In genomic region chr12:58653222-58653621, GRCm38 (mm10) we compare ENCODE assay signal across 15 mouse cellular contexts.
DNase-seq lines count a peak whose midpoint lies in the region; ATAC-seq and TF ChIP-seq lines count a peak whose summit lies in the region.
"Had no signal": no experiment of that assay in that cellular context is flagged by ENCODE, and none has a peak within 500 bp of the region (broad histone marks: within the 10 kb centered on the region; RNA-seq: fewer than 3 reads in every experiment).

No protein-coding gene starts in this region.

- H3K36me3 ChIP-seq in hindbrain, embryonic 14.5 days (replicated peaks; ENCODE audit: control insufficient read depth, insufficient read depth), result no peaks in the 10 kb centered on the region
- no peaks in the 10 kb centered on the region for H3K36me3 ChIP-seq in kidney, adult 2 months (ENCODE audit: control insufficient read depth, insufficient read depth, low read length)
- H3K36me3 ChIP-seq: limb, embryonic 12.5 days; liver, embryonic 15.5 days had no signal

- H3K9ac ChIP-seq in hindbrain, embryonic 14.5 days, result no peak overlapping the region
- H3K9ac ChIP-seq: limb, embryonic 12.5 days; liver, embryonic 15.5 days had no signal

- 0 out of 2 replicates have a peak overlapping the region, but pooled peaks have one; percentile 1 for H3K27ac ChIP-seq in hindbrain, embryonic 14.5 days
- no peak overlapping the region for H3K27ac ChIP-seq in kidney, adult 2 months (ENCODE audit: insufficient read depth, low read depth, low read length)
- H3K27ac ChIP-seq: limb, embryonic 12.5 days; liver, embryonic 15.5 days had no signal

- TF ChIP-seq CTCF in kidney, adult 2 months (conservative IDR thresholded peaks at IDR 0.05; ENCODE audit: insufficient read depth, insufficient read length, low read depth, low read length), result no peak

- DNase-seq in layer of hippocampus, postnatal 14 days (ENCODE audit: low spot score in 2 of 2), result peak; percentile 37 to 39
- no peak for DNase-seq in layer of hippocampus, adult 9-11 months
- DNase-seq in right cerebral cortex, postnatal 4 days, result peak; percentile 11
- DNase-seq in right cerebral cortex, adult 18-20 months, result no peak
- DNase-seq in hindbrain, embryonic 14.5 days (ENCODE audit: low spot score), result no peak
- no peak for DNase-seq in kidney, adult 2 months
- no peak for DNase-seq in gastrocnemius, postnatal 36 days
- DNase-seq: adrenal gland, postnatal 36 days; heart, adult 18-20 months; kidney, adult 11 months; kidney, postnatal 4 days; lung, postnatal 4 days; thymus, postnatal 14 days had no signal

- 68% methylated on average over 6 of the region's 6 CpGs for WGBS in hindbrain, embryonic 14.5 days
- WGBS in kidney, adult 2 months, result 63% methylated on average over 6 of the region's 6 CpGs

- 0 out of 2 replicates have a peak, but pooled peaks have one; percentile 28 for ATAC-seq in hindbrain, embryonic 14.5 days (ENCODE audit: low FRiP score)

- H3K4me3 ChIP-seq in hindbrain, embryonic 14.5 days (replicated peaks; ENCODE audit: low read length), result no peak overlapping the region
- H3K4me3 ChIP-seq in kidney, adult 2 months (ENCODE audit: insufficient read depth, low read depth, low read length), result no peak overlapping the region
- H3K4me3 ChIP-seq: limb, embryonic 12.5 days; liver, embryonic 15.5 days had no signal

- no peaks in the 10 kb centered on the region for H3K27me3 ChIP-seq in hindbrain, embryonic 14.5 days (ENCODE audit: control insufficient read depth, insufficient read depth, low read length)
- no peaks in the 10 kb centered on the region for H3K27me3 ChIP-seq in kidney, adult 2 months (replicated peaks; ENCODE audit: control insufficient read depth, insufficient read depth, low read length)
- H3K27me3 ChIP-seq: limb, embryonic 12.5 days; liver, embryonic 15.5 days had no signal

- no peak overlapping the region for H3K4me2 ChIP-seq in hindbrain, embryonic 14.5 days (replicated peaks)
- H3K4me2 ChIP-seq: limb, embryonic 12.5 days; liver, embryonic 15.5 days had no signal

- H3K9me3 ChIP-seq in hindbrain, embryonic 14.5 days (ENCODE audit: control insufficient read depth, low read length), result no peaks in the 10 kb centered on the region
- H3K9me3 ChIP-seq: limb, embryonic 12.5 days; liver, embryonic 15.5 days had no signal

- intact Hi-C loops in gastrocnemius, postnatal 36 days (cut with DNase I), result no loop called here

- no peak for TF ChIP-seq POLR2A in kidney, adult 2 months (IDR thresholded peaks at IDR 0.05; ENCODE audit: low read depth, low read length)

- peaks cover 13% of the 10 kb centered on the region for H3K4me1 ChIP-seq in hindbrain, embryonic 14.5 days (replicated peaks; ENCODE audit: control insufficient read depth, insufficient read depth, low read length)
- no peaks in the 10 kb centered on the region for H3K4me1 ChIP-seq in kidney, adult 2 months (ENCODE audit: control insufficient read depth, insufficient read depth, low read length)
- H3K4me1 ChIP-seq: liver, embryonic 15.5 days had no signal

Comparison
In these comparisons a context has a peak if more than half of its experiments do, and no peak if none do; other contexts are left out.
1. DNase-seq: peak in layer of hippocampus, postnatal 14 days (2 of 2) and right cerebral cortex, postnatal 4 days (single experiment); none in layer of hippocampus, adult 9-11 months (single experiment), right cerebral cortex, adult 18-20 months (single experiment), hindbrain, embryonic 14.5 days (single experiment), kidney, adult 2 months (single experiment) and gastrocnemius, postnatal 36 days (0 of 2).